Mouse (Mus musculus) lung, postnatal 0 days (tissue): ENCODE data around the gene Aldh1l1.

ENCODE experiments used
- CTCF ChIP-seq: IDR thresholded peaks from 2 replicates; pipeline ENCODE4 v1.5.1; 2016; ENCODE audit warnings: antibody characterized with exemption, mild to moderate bottlenecking
- EP300 ChIP-seq: IDR thresholded peaks from 2 replicates; pipeline ENCODE4 v1.6.1; 2016; ENCODE audit warnings: antibody characterized with exemption, mild to moderate bottlenecking, control low read depth

GRCm38 (mm10) chr6:90514369-90514768 lies 28.1 kb downstream of the Aldh1l1 start:
- no peak for TF ChIP-seq EP300
- TF ChIP-seq CTCF: no peak
